ENCODE assay signal across 18 mouse cellular contexts in genomic region chr14:62020996-62021395, GRCm38 (mm10).
DNase-seq lines count a peak whose midpoint lies in the region; ATAC-seq lines count a peak whose summit lies in the region.
"Had no signal": no experiment of that assay in that cellular context is flagged by ENCODE, and none has a peak within 500 bp of the region (broad histone marks: within the 10 kb centered on the region; RNA-seq: fewer than 3 reads in every experiment).

No protein-coding gene starts in this region.

- ATAC-seq in cerebellum, adult (ENCODE audit: insufficient number of reproducible peaks, low FRiP score, low TSS enrichment): no peak
- no peak for ATAC-seq in limb, embryonic 13.5 days (ENCODE audit: low FRiP score, low read depth)
- no peak for ATAC-seq in hindbrain, embryonic 12.5 days (ENCODE audit: low FRiP score)
- no peak for ATAC-seq in forebrain, embryonic 11.5 days (replicated peaks; ENCODE audit: low FRiP score)
- ATAC-seq: forebrain, embryonic 15.5 days; hindbrain, embryonic 16.5 days; inflammation-experienced regulatory T-cells, adult 6 months; intestine, postnatal 0 days had no signal

- H3K27me3 ChIP-seq in limb, embryonic 13.5 days: no peaks in the 10 kb centered on the region
- H3K27me3 ChIP-seq in hindbrain, embryonic 12.5 days: no peaks in the 10 kb centered on the region
- H3K27me3 ChIP-seq in forebrain, embryonic 11.5 days (ENCODE audit: control insufficient read depth, insufficient read depth, low read length): no peaks in the 10 kb centered on the region
- H3K27me3 ChIP-seq: embryonic facial prominence, embryonic 15.5 days; forebrain, embryonic 15.5 days; heart, embryonic 12.5 days had no signal

- no peak overlapping the region for H3K4me2 ChIP-seq in limb, embryonic 13.5 days (replicated peaks)
- no peak overlapping the region for H3K4me2 ChIP-seq in hindbrain, embryonic 12.5 days (replicated peaks)
- H3K4me2 ChIP-seq in forebrain, embryonic 11.5 days (ENCODE audit: low read depth, low read length, severe bottlenecking): no peak overlapping the region
- H3K4me2 ChIP-seq: embryonic facial prominence, embryonic 15.5 days; forebrain, embryonic 15.5 days; heart, embryonic 12.5 days had no signal

- 50% methylated on average over 3 of the region's 3 CpGs for WGBS in limb, embryonic 13.5 days
- WGBS in hindbrain, embryonic 12.5 days: 82% methylated on average over 3 of the region's 3 CpGs
- 79% methylated on average over 3 of the region's 3 CpGs for WGBS in forebrain, embryonic 11.5 days

- H3K9ac ChIP-seq in limb, embryonic 13.5 days: no peak overlapping the region
- no peak overlapping the region for H3K9ac ChIP-seq in hindbrain, embryonic 12.5 days
- H3K9ac ChIP-seq in forebrain, embryonic 11.5 days (ENCODE audit: low read length): no peak overlapping the region
- H3K9ac ChIP-seq: embryonic facial prominence, embryonic 15.5 days; forebrain, embryonic 15.5 days; heart, embryonic 12.5 days had no signal

- no peaks in the 10 kb centered on the region for H3K9me3 ChIP-seq in limb, embryonic 13.5 days
- H3K9me3 ChIP-seq in hindbrain, embryonic 12.5 days (replicated peaks): no peaks in the 10 kb centered on the region
- H3K9me3 ChIP-seq in forebrain, embryonic 11.5 days (ENCODE audit: control insufficient read depth, low read length): no peaks in the 10 kb centered on the region
- H3K9me3 ChIP-seq: embryonic facial prominence, embryonic 15.5 days; forebrain, embryonic 10.5 days; forebrain, embryonic 15.5 days had no signal

- peak; percentile 13 to 16 for DNase-seq in cerebellum, adult 18-20 months
- peak; percentile 67 for DNase-seq in left cerebral cortex, postnatal 4 days
- DNase-seq in left cerebral cortex, postnatal 25 days (ENCODE audit: low spot score in 2 of 2): no peak
- peak; percentile 71 to 78 for DNase-seq in cerebellum, postnatal 14 days
- DNase-seq in forebrain, embryonic 11.5 days (ENCODE audit: low spot score): no peak
- DNase-seq: adrenal gland, postnatal 10 days; embryo, embryonic 11 days had no signal

- H3K27ac ChIP-seq in limb, embryonic 13.5 days: peak overlapping the region; percentile 39; the same call in 1 of the 2 replicates
- H3K27ac ChIP-seq in hindbrain, embryonic 12.5 days: no peak overlapping the region
- no peak overlapping the region for H3K27ac ChIP-seq in forebrain, embryonic 11.5 days (ENCODE audit: low read depth, low read length)
- H3K27ac ChIP-seq: embryonic facial prominence, embryonic 15.5 days; forebrain, embryonic 10.5 days; forebrain, embryonic 15.5 days had no signal

- intact Hi-C loops in left cerebral cortex, postnatal 4 days (cut with DNase I): no loop called here
- intact Hi-C loops in left cerebral cortex, postnatal 25 days (cut with DNase I): no loop called here

- peaks cover 16% of the 10 kb centered on the region for H3K4me1 ChIP-seq in limb, embryonic 13.5 days
- H3K4me1 ChIP-seq in hindbrain, embryonic 12.5 days: no peaks in the 10 kb centered on the region
- H3K4me1 ChIP-seq in forebrain, embryonic 11.5 days (replicated peaks; ENCODE audit: control insufficient read depth, insufficient read depth, low read length): no peaks in the 10 kb centered on the region
- H3K4me1 ChIP-seq: forebrain, embryonic 15.5 days; heart, embryonic 12.5 days had no signal

- no peak overlapping the region for H3K4me3 ChIP-seq in limb, embryonic 13.5 days
- H3K4me3 ChIP-seq in hindbrain, embryonic 12.5 days: no peak overlapping the region
- no peak overlapping the region for H3K4me3 ChIP-seq in forebrain, embryonic 11.5 days (ENCODE audit: low read depth, low read length)
- H3K4me3 ChIP-seq: embryonic facial prominence, embryonic 15.5 days; erythroblast, embryonic 14.5 days; forebrain, embryonic 10.5 days; forebrain, embryonic 15.5 days; heart, embryonic 12.5 days had no signal

- no peaks in the 10 kb centered on the region for H3K36me3 ChIP-seq in limb, embryonic 13.5 days
- H3K36me3 ChIP-seq in hindbrain, embryonic 12.5 days: no peaks in the 10 kb centered on the region
- no peaks in the 10 kb centered on the region for H3K36me3 ChIP-seq in forebrain, embryonic 11.5 days (ENCODE audit: control insufficient read depth, insufficient read depth, low read length)
- H3K36me3 ChIP-seq: embryonic facial prominence, embryonic 15.5 days; forebrain, embryonic 10.5 days; forebrain, embryonic 15.5 days; heart, embryonic 12.5 days had no signal

Comparison
In these comparisons a context has a peak if more than half of its experiments do, and no peak if none do; other contexts are left out.
1. DNase-seq: peak in cerebellum, adult 18-20 months (2 of 2), left cerebral cortex, postnatal 4 days (single experiment) and cerebellum, postnatal 14 days (2 of 2); none in left cerebral cortex, postnatal 25 days (0 of 2) and forebrain, embryonic 11.5 days (single experiment).